Mouse (Mus musculus) 3134 (cell line): ENCODE results near the gene Smad3.

Experiments used
- DNase-seq: peaks from one replicate; pipeline ENCODE4 v3.0.0-alpha.2; 2011; ENCODE audit warnings: low spot score; ENCODE audit not compliant: insufficient read length; ENCODE audit errors: extremely low read depth

Gene Smad3

DNA sequence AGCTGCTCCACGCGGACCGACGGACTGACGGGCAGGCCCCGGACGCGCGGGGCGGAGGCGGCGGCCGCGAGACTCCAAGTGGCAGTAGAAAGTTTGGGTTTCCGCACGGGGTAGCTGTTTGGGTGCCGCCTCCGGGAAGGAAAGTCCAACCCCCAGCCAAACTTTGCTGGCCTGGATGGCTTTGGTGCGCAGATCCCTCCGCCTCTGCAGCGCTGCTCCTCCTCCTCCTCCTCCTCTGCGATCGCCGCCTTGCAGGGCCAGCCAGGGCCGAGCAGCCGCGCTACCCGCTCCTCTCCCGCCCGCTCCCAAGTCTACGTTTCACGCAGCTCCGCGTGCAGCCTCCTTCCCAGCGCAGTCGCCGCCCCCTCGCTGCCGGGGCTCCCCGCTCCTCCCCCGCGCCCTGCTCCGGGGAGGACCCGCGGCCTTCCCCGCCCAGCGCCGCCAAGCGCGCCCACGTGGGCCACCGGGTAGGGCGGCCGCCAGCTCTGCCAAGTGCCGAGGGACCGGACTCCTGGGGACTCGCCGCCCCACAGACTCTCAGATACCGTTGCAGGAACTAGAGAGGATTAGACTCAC is at the start of gene Smad3:
Gene Smad3 (minus strand): TSS at position 130 of the 576 bp plus-strand sequence.
- peak; percentile 98 for DNase-seq

DNA sequence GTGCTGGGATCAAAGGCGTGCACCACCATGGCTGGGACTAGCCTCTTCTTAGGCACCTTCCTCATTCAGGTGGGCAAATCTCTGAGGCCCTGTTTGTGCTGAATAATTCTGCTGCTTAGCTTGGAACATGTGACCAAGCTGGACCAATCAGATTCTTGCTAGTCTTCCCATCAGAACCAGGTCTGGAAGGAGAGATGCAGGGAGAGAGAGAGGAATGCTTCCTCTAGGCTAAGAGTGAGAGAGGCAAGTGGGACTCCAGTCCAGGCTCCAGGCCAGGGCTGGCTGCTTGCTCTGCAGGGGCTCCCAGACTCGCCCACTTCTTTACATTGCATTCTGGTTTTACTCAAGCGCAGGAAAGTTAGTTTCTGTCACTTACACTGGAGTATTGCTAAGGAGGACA is 47.1 kb upstream of the Smad3 start:
- no peak for DNase-seq

DNA sequence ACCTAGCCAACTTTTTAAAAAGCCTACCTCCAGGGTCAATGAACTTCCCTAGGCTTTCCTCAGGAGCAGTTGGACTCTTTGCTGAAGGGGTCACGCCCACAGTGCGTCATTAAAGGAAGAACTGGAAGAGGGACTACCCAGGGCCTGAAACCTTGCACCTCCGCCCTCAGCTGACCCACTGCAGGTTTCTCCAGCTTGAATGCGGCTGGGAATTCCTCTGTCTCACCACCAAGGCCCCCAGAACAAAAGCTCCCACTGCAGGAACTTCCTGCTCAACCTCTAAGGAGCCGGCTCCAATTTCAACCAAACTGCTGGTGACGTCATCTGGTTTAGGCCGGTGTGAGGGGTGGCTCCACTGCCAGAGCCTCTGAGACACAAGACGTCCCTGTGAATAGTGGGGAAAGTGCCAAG is 45.4 kb upstream of the Smad3 start:
- peak; percentile 80 for DNase-seq

DNA sequence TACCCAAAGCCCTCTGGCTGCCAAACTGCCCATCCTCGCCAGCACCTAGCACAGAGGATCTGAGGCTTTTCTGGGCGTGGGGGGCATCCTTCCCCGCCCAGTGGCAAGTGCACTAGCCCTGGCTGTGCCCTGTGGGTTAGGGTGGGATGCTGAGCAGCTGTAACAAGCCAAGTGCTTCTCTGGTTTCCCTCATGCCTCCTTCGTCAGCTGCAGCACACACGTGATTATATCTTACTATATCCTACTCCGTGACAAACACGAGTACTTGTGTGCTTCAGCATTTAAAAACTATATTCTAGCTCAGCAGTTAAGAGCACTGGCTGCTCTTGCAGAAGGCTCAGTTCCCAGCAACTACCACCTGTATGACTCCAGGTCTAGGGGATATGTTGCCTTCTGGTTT is 44.7 kb upstream of the Smad3 start:
- no peak for DNase-seq

DNA sequence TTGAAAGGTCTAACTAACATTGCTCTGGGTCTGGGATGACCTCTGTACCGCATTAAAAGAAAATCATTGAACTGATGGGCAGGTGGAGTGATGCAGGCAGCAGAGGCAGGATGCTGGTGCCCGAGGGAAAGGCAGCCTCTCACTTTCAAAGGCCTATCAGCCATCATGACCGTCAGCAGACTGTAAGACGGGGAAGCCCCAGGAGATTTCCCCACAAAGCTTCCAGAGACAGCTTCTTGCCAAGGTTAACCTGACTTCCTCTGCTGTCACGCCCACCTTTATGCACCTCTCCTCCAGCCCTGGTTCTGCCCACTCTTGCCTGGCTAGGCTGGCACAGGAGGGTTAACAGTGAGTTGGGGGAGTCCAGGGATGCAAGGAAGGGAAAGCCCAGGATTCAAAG is 44.3 kb upstream of the Smad3 start:
- no peak for DNase-seq

DNA sequence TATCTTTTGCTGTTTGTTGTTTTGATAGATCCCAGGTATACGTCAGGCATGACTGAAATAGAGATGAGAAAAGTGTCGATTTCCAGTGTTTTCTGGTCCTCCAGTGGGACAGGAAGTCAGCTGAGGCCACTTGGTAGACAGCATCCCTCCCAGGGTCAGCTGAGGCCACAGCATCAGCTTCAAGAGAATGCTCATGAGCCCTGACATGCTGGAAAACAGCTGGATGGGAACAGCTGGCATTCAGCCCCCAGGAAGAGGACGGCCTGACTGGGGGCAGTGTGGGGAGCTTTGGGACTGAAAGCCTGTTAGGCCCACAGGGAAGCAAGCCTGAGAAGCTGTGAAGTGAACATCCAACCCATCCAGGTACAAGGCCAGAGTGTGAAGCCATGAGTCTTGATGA is 38.6 kb upstream of the Smad3 start:
- no peak for DNase-seq

DNA sequence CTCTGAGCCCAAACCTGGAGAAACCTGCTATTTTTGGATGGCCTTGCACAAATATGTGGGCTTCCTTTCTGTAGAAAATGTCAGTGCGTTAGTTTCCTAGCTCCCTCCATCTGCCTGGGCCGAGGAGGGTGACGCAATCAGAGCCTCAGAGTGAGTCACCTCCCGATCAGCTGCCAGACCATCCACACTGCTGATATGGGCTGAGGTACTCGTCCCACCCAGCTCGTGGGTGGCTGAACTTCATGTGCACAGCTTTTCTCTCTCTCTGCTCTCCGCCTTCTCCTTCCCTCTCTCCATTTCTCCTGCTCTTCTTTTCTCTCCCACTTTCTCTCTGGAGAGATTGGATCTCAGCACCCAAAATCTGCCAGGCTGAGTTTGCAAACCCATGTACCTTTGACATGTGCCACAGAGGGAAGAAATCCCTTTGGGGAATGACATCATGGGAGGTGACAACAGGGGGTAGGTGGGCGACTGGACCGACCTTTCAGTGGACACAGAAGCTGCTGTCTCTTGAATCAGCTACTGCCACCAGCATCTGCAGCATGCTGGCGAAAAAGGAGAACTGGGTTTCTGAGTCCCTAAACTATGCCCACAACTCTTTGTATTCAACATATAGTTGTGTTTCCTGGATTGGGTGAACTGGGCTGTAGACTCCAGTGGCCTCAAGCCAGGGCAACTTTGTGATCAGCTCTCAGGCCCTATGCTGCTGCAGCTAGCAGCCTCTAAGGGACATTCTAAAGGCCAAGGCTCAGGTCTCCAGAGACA is 36.1 kb upstream of the Smad3 start:
- peak; percentile 66 for DNase-seq

DNA sequence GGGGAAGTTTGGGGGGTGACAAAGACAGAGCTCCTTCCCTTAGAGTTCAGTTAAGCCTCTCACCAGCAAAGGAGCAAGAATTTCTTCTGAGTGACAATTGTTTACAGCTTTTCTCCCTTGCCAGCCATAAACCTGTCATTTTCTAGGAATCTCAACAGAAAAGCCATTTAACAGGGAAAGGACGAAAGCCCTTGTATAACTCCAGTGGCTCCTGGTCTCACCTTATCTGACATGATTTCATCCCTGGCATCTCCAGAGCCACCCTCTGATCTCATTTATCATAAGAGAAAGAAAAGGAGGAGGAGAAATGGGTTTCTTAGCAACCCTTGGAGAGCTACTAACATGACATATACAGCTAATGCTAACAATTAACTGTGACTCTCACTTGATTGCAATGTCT is 33.9 kb upstream of the Smad3 start:
- DNase-seq = no peak

DNA sequence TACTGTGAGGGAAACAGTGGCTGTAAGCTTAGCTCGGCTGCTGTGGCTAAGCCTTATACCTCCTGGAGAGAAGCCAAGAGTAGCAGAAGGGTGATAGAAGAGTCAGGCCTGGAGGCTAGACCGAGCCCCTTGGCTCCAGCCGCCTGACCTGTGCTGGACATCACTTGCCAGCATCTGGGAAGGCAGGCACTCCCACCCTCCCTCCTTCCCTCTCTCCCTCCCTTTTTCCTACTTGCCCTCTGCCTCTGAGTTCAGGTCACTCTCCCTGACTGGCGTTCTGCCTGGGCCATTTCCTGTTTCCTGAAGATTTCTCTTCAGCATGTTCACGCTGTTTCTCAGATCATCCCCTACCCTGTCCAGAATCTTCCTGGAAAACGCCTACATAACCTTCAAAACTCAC is 33.5 kb upstream of the Smad3 start:
- peak; percentile 74 for DNase-seq

DNA sequence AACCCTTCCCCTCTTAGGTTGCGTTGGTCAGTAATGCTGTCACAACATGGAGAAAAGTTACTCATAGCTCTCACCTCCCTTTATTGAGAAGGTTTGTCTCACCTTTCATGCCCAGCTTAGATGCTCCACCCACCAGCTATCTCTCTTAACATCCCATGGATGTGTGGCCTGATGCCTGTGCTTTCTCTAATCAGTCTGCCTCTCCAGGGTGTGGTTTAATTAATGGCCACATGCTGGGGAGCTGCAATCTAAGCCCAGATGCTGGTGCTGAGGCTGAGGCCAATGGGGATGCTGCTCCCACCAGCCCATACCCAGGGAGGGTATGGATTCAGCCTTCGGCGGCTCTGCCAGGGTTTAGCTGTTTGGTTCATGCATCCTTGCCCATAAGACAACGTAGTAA is 32.4 kb upstream of the Smad3 start:
- no peak for DNase-seq

DNA sequence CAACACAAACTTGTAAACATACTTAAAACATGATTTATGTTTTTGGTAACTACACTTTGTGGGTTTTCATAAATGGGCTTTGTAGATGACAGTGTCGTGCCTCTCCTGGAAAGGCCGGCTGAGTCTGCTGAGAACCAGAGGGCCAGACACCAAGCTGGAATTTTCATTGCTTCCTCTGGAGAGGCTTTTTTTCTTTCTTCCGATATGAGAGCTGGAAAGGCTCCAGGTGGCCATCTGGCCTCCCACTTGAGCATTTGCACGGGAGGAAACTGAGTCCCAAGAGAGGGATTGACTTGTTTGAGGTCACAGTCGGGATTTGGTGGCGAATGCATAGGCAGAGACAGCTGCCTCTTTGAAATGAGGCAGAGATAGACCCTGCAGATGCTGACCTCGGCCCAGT is 31.6 kb upstream of the Smad3 start:
- DNase-seq = no peak

DNA sequence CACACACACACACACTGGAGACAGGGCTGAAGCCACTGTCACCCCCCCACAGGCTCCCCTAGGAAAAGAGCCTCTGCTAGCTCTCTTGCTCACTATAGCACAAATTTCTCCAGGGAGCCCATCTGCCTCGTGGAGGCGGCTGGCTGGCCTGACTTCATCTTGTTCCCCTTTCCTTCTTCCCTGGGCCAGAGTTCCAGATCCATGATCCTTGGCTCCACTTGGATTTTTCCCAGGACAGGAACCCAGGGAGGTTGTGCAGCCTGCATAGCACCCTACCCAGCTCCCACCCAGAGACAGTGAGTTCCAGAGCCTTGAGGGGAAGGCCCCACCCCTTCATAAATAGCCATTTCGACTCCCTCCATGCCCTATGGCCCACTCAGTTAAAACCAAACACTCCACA is 29.8 kb upstream of the Smad3 start:
- no peak for DNase-seq

DNA sequence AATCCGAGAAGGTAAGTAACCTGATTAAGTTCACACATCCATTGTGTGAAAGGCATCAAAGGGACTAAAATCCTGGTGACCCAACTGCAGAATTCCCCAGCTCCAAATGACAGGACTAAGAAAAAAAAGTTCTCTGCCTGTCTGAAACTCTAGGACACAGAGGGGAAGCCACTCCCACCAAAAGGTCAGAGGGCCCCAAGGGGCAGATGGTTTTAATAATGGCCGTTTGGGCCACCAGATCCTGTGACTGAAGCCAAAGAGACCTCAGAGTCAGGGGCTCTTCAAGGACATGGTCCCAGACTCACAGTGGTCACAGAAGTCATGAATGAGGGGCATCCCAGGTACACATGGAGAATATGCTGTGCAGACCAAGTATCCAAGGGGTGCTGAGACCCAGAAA is 29.3 kb upstream of the Smad3 start:
- no peak for DNase-seq

DNA sequence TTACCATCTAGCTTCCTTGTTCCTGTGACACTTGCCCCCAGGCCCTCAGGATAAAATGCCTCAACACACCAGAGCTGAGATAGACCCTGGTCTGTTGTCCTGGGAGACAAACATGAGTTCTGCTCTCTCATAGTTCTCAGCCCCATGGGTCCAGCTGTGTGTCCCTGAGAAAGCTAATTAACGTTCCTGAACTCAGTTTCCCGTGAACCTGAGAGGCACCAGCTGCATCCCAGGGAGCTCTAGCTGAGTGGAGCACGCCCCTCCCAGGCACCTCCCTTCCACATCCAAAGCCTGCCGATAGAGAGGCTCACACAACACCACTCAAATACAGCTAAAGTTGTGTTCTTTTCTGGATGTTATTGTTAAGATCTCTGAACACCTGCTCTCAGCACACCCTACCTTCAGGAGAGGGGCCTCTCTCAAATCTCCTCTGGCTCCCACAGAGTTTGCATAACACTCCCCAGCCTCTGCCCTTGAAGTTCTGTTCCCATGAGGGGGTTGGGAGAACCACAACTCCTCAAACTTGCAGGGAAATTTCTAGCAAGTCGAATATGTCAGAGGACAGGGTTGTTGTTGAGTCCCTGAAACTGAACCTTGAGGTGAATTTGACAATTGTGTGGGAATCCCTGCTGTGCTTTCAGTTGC is 28.4 kb upstream of the Smad3 start:
- no peak for DNase-seq

DNA sequence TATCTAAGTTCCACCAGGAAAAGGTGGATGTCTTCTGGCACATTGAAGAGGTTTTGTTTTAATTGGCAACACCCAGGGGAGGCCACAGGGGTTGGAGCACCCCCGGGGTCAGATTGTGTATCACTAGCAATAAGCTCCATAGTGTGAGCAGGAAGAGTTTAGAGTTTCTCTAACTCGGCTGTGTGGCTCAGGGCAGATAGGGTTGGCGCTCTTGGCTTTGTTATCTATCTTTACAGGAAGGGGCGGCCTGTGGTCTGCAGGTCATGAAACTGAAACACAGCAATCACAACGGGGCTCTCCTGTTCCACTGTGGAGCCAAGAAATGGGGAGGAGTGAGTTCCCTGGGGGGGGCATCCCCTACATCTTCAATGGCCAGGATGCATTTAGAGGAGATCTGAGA is 27.7 kb upstream of the Smad3 start:
- DNase-seq = no peak

DNA sequence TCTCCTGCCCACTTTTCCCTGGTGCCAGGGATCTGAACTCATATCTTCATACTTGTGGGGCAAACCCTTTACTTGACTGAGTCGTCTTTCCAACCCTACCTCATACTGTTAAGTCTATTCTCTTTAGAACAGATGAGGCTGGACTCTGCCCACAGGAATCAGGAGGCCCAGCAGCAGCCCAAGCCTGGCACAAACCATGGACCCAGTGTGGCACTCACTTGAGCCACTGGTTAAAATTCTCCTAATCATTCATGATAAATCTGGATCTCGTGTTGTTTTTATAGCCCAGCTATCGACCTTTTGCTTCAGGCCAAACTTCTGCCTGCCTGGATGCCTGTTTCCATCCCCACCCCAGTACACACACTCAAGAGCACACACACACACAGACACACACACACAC is 26.8 kb upstream of the Smad3 start:
- no peak for DNase-seq

DNA sequence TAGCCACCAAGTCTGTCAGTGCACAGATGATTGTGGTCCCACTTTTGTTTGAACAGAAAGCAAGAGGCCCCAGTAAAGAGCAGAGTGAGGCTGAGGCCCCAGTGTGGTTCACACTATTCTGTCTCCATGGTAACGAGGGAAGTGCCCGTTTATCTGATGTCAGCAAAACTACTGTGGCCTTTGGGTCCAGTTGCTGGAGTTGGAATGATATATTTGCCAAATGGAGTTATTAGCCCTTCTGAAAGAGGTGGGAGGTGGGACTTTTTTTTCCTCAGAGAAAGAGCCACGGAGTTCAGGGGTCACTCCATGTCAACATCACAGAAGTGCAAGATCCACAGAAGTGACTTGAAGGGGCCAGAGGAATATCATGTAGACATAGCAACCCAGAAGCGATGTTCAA is 24.9 kb upstream of the Smad3 start:
- no peak for DNase-seq

DNA sequence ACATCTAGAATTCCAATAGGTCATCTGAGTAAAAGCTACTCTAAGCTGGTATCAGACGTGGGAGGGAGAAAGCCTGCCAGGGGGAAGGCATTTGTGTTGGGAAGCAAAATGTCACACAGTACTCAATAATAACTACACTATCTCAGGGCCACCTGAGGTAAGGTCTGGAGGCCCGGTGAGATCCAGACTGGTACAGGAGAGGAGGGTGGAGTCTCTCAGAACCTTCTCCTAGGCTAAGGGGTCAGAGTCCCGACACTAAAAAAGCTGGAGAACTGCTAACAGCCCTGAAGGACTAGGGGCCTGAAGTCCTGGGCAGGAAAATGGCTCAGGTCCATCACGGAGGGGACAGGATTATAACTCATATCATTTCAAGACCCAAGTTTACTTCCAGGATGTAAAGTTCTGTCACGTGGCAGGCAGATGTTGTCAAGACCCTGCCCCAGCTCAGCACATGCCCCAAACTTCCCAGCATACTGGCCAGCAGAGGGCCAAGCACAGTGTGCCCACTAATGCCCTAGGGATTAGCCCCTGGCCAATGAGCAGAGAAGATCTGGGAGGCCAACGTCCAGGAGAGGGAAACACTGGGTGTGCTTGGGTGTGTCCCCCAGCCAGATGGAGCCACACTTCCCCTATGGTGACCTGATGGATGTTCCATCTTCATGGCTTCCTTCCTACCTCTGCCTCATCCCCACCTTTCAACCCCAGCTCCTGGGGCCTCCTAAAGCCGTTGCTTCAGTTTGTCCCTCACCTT is 24.1 kb upstream of the Smad3 start:
- no peak for DNase-seq

DNA sequence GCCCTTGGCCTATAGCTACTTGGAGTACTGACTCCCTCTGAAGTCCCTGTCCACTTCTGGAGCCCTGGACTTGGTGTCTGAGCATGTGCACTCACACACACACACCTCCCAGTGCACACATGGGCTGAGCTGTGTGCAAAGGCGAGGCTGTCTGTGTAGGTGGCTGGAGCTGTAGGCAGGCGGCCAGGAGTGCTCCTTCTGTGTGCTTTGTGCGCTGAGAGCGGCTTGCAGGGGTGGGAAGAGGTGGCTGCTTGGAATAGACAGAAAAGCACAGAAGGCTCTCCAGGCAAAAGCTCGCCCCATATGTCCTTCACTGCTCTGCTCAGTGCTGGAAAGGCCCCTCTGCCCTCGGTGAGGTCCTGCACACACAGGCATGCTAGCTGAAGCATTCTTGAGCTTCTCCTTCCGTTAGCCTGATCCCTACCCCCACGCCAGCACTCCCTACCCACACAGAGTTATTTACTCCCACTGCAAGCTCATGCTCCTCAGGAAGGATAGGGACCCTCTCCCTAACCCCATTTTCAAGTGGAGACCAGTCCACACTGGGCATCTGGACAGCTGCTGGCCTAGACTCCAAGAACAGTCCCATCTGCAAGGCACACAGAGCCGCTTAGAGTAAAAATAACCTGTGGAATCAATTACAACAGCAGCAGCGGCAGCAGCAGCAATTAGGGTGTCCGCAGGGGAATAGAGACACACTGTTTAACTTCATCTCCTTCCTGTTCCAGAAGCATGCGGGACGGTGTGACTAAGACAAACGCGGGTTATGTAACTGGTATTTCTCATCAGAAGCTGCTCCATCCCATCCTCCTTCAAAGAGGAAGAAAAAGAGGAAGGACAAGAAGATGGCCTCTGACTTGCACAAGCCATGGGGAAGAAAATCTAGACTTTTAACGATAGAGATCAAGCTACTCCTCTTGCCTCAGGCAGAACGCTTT is 22.4 kb upstream of the Smad3 start:
- DNase-seq = no peak

DNA sequence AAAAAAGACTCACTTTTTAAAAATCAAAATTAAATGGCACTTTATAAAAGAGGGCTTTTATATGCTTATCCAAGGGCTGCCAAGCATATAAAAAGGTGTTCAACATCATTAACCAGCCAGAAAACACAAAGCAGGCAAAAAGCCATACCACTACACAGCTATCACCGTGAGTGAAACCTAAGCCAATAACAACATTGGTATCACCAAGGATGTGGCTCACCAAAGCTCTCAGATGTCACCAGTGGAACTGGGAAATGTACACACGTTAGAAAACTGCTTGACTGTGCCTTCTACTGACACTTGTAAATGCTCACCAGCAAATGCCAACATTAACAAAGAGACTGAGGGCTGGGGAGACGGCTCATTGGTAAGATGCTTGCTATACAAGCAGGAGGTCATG is 18.9 kb upstream of the Smad3 start:
- DNase-seq = no peak
